Mouse (Mus musculus) right cerebral cortex, postnatal 25 days (tissue): Measurements from ENCODE around the gene Gm21996.
"Not testable (repeated sequence)": the region's sequence is repeated elsewhere in the genome, so short reads cannot be mapped to it uniquely, and the experiment has no call there.

Experiments used
- DNase-seq: peaks from one replicate; pipeline ENCODE4 v3.0.0; 2022

Gene Gm21996

GRCm38 (mm10) chrY:89745432-89745831 is at the start of gene Gm21996:
Gm21996 (minus strand) TSS chrY:89745532.
- not testable (repeated sequence) for DNase-seq
